11 mouse cellular contexts compared by ENCODE assay signal in genomic region chr19:47902316-47903201, GRCm38 (mm10). TPM values are rescaled to one million over a fixed set of nuclear protein-coding genes. Genes with fewer than 3 reads are reported as not detected.
DNase-seq lines count a peak whose midpoint lies in the region; ATAC-seq and TF ChIP-seq lines count a peak whose summit lies in the region.
"Had no signal": no experiment of that assay in that cellular context is flagged by ENCODE, and none has a peak within 500 bp of the region (broad histone marks: within the 10 kb centered on the region; RNA-seq: fewer than 3 reads in every experiment).

No protein-coding gene starts in this region.

- peaks cover 24% of the 10 kb centered on the region for H3K4me1 ChIP-seq in lung, embryonic 14.5 days (ENCODE audit: insufficient read depth)
- peaks cover 26% of the 10 kb centered on the region for H3K4me1 ChIP-seq in limb, embryonic 14.5 days (ENCODE audit: control insufficient read depth, insufficient read depth, low read length)

- peaks cover 3% of the 10 kb centered on the region; the same call in 1 of the 2 replicates for H3K36me3 ChIP-seq in lung, embryonic 14.5 days (ENCODE audit: insufficient read depth)
- H3K36me3 ChIP-seq in limb, embryonic 14.5 days (ENCODE audit: control insufficient read depth, insufficient read depth, low read length) = peaks cover 7% of the 10 kb centered on the region; the same call in 1 of the 2 replicates

- TF ChIP-seq CTCF in lung, embryonic 14.5 days (IDR thresholded peaks at IDR 0.05; ENCODE audit: low read depth) = no peak

- H3K9ac ChIP-seq in lung, embryonic 14.5 days = no peak overlapping the region
- peak overlapping the region; percentile 28; the same call in 1 of the 2 replicates for H3K9ac ChIP-seq in limb, embryonic 14.5 days (ENCODE audit: low read depth, low read length, severe bottlenecking)
- H3K9ac ChIP-seq: midbrain, embryonic 12.5 days had no signal

- no peaks in the 10 kb centered on the region for H3K27me3 ChIP-seq in lung, embryonic 14.5 days (ENCODE audit: insufficient read depth, low read length)
- no peaks in the 10 kb centered on the region for H3K27me3 ChIP-seq in limb, embryonic 14.5 days (ENCODE audit: control insufficient read depth, insufficient read depth, low read length)
- H3K27me3 ChIP-seq: midbrain, embryonic 12.5 days had no signal

- no peak overlapping the region for H3K4me3 ChIP-seq in lung, embryonic 14.5 days (ENCODE audit: low read depth, low read length)
- no peak overlapping the region for H3K4me3 ChIP-seq in limb, embryonic 14.5 days (replicated peaks; ENCODE audit: low read length)
- H3K4me3 ChIP-seq: midbrain, embryonic 12.5 days had no signal

- H3K9me3 ChIP-seq in lung, embryonic 14.5 days (ENCODE audit: low read depth, low read length) = no peaks in the 10 kb centered on the region
- H3K9me3 ChIP-seq in limb, embryonic 14.5 days (ENCODE audit: control insufficient read depth, low read length) = no peaks in the 10 kb centered on the region
- H3K9me3 ChIP-seq: midbrain, embryonic 12.5 days had no signal

- 51% methylated on average over 13 of the region's 13 CpGs for WGBS in lung, embryonic 14.5 days
- WGBS in limb, embryonic 14.5 days = 36% methylated on average over 13 of the region's 13 CpGs

- no peak for TF ChIP-seq POLR2A in limb, embryonic 14.5 days (IDR thresholded peaks at IDR 0.05; ENCODE audit: borderline replicate concordance, extremely low read depth, insufficient read depth, insufficient read length)

- H3K4me2 ChIP-seq in lung, embryonic 14.5 days = no peak overlapping the region
- no peak overlapping the region for H3K4me2 ChIP-seq in limb, embryonic 14.5 days (replicated peaks; ENCODE audit: low read depth, low read length, severe bottlenecking)
- H3K4me2 ChIP-seq: midbrain, embryonic 12.5 days had no signal

- H3K27ac ChIP-seq in lung, embryonic 14.5 days (ENCODE audit: low read depth) = peak overlapping the region; percentile 60; the same call in 1 of the 2 replicates
- H3K27ac ChIP-seq in limb, embryonic 14.5 days (replicated peaks; ENCODE audit: low read depth, low read length) = peak overlapping the region; percentile 38; the same call in 1 of the 2 replicates
- H3K27ac ChIP-seq: midbrain, embryonic 12.5 days had no signal

- peak; percentile 33; the same call in 1 of the 2 replicates for ATAC-seq in lung, embryonic 14.5 days (ENCODE audit: insufficient read depth)
- ATAC-seq in common myeloid progenitor, adult 5-6 weeks (replicated peaks; ENCODE audit: low read depth, poor library complexity, severe bottlenecking) = 0 out of 2 replicates have a peak, but pooled peaks have one; percentile 12
- ATAC-seq in limb, embryonic 14.5 days (ENCODE audit: low FRiP score, low read depth) = 0 out of 2 replicates have a peak, but pooled peaks have one; percentile 19

- DNase-seq in lung, embryonic 14.5 days = peak; percentile 79
- no peak for DNase-seq in lung, postnatal 25 days (ENCODE audit: low spot score)
- peak; percentile 71 for DNase-seq in heart, postnatal 4 days
- no peak for DNase-seq in limb, embryonic 14.5 days (ENCODE audit: low spot score)
- DNase-seq in urinary bladder, postnatal 25 days (ENCODE audit: low spot score) = no peak
- no peak for DNase-seq in liver
- DNase-seq in left cerebral cortex, adult 18-20 months (ENCODE audit: low spot score in 2 of 2) = no peak
- DNase-seq: right cerebral cortex, postnatal 14 days had no signal

RNA-seq across cellular contexts. Expression of gene Cfap43, which starts 16.5 kb away (rescaled TPM):
- polyA plus RNA-seq in lung, embryonic 14.5 days (2014; fragmentation: Nextera tagmentation; extraction: Ambion mirVana) = 0.14 and 0.15 TPM in 2 replicates
- total RNA-seq in common myeloid progenitor, adult 5-6 weeks (2017) = 0.15 TPM in 1 of 2 replicates, not detected in the other
- not detected for total RNA-seq in heart, postnatal 4 days (2021)
- polyA plus RNA-seq in limb, embryonic 14.5 days (2012; rRNA removed) = 0.05 and 0.08 TPM in 2 replicates
- polyA plus RNA-seq in limb, embryonic 14.5 days (2014; fragmentation: Nextera tagmentation; extraction: Ambion mirVana) = 0.11 TPM in 2 replicates
- total RNA-seq in left cerebral cortex, adult 18-20 months (2021) = under 1 TPM; 0.45 to 0.70 TPM
- polyA plus RNA-seq: G1E had no signal

RNA-seq across cellular contexts. Expression of gene Itprip, which starts 16.5 kb away (rescaled TPM):
- 14.7 and 15.2 TPM in 2 replicates for polyA plus RNA-seq in lung, embryonic 14.5 days (2014; fragmentation: Nextera tagmentation; extraction: Ambion mirVana)
- total RNA-seq in common myeloid progenitor, adult 5-6 weeks (2017) = 13.6 and 16.1 TPM in 2 replicates
- total RNA-seq in heart, postnatal 4 days (2021) = 10 to 100 TPM; 21.6 TPM
- 14.4 and 16.5 TPM in 2 replicates for polyA plus RNA-seq in limb, embryonic 14.5 days (2012; rRNA removed)
- polyA plus RNA-seq in limb, embryonic 14.5 days (2014; fragmentation: Nextera tagmentation; extraction: Ambion mirVana) = 17.1 and 18.4 TPM in 2 replicates
- 1 to 10 TPM; 1.1 to 1.3 TPM for total RNA-seq in left cerebral cortex, adult 18-20 months (2021)

RNA-seq across cellular contexts. Expression of gene Cfap58, which starts 34.9 kb away (rescaled TPM):
- polyA plus RNA-seq in lung, embryonic 14.5 days (2014; fragmentation: Nextera tagmentation; extraction: Ambion mirVana) = 0.14 TPM in 1 of 2 replicates, not detected in the other
- not detected in 2 replicates for total RNA-seq in common myeloid progenitor, adult 5-6 weeks (2017)
- 1 to 10 TPM; 2.2 to 2.3 TPM for total RNA-seq in heart, postnatal 4 days (2021)
- polyA plus RNA-seq in limb, embryonic 14.5 days (2012; rRNA removed) = 0.05 TPM in 1 of 2 replicates, not detected in the other
- polyA plus RNA-seq in limb, embryonic 14.5 days (2014; fragmentation: Nextera tagmentation; extraction: Ambion mirVana) = 0.07 TPM in 1 of 2 replicates, not detected in the other
- total RNA-seq in left cerebral cortex, adult 18-20 months (2021) = under 1 TPM; 0.12 to 0.51 TPM
- total RNA-seq: G1E had no signal
- polyA plus RNA-seq: G1E had no signal

RNA-seq across cellular contexts. Expression of gene Gsto2, which starts 37.2 kb away (rescaled TPM):
- 0.72 and 1.4 TPM in 2 replicates for polyA plus RNA-seq in lung, embryonic 14.5 days (2014; fragmentation: Nextera tagmentation; extraction: Ambion mirVana)
- total RNA-seq in common myeloid progenitor, adult 5-6 weeks (2017) = not detected in 2 replicates
- 1 to 10 TPM; 1.5 to 1.8 TPM for total RNA-seq in heart, postnatal 4 days (2021)
- polyA plus RNA-seq in limb, embryonic 14.5 days (2012; rRNA removed) = 1.2 and 1.6 TPM in 2 replicates
- 0.87 and 1.4 TPM in 2 replicates for polyA plus RNA-seq in limb, embryonic 14.5 days (2014; fragmentation: Nextera tagmentation; extraction: Ambion mirVana)
- 1 to 10 TPM; 2.1 to 2.5 TPM for total RNA-seq in left cerebral cortex, adult 18-20 months (2021)

RNA-seq across cellular contexts. Expression of gene Gsto1, which starts 47.8 kb away (rescaled TPM):
- polyA plus RNA-seq in lung, embryonic 14.5 days (2014; fragmentation: Nextera tagmentation; extraction: Ambion mirVana) = 80.5 and 80.6 TPM in 2 replicates
- 156 and 163 TPM in 2 replicates for total RNA-seq in common myeloid progenitor, adult 5-6 weeks (2017)
- 10 to 100 TPM; 68.9 to 69.7 TPM for total RNA-seq in heart, postnatal 4 days (2021)
- polyA plus RNA-seq in limb, embryonic 14.5 days (2012; rRNA removed) = 71.3 and 79.9 TPM in 2 replicates
- polyA plus RNA-seq in limb, embryonic 14.5 days (2014; fragmentation: Nextera tagmentation; extraction: Ambion mirVana) = 132 and 134 TPM in 2 replicates
- 10 to 100 TPM; 39.4 to 41.8 TPM for total RNA-seq in left cerebral cortex, adult 18-20 months (2021)

Comparison
In these comparisons a context has a peak if more than half of its experiments do, and no peak if none do; other contexts are left out.
1. DNase-seq: peak in lung, embryonic 14.5 days (single experiment) and heart, postnatal 4 days (single experiment); none in lung, postnatal 25 days (single experiment), limb, embryonic 14.5 days (single experiment), urinary bladder, postnatal 25 days (single experiment), liver (single experiment) and left cerebral cortex, adult 18-20 months (0 of 2).
2. Peak in every context shown above with its lines, with median percentiles within 50 percentile points of each other: ATAC-seq.